Mouse (Mus musculus) embryonic fibroblast, embryonic 13.5 days (primary cell): ENCODE data around the gene Ifitm5. TPM values are rescaled to one million over a fixed set of nuclear protein-coding genes. Genes with fewer than 3 reads are reported as not detected.
"Not testable (repeated sequence)": the region's sequence is repeated elsewhere in the genome, so short reads cannot be mapped to it uniquely, and the experiment has no call there.

Experiments used
- H3K27ac ChIP-seq: 2 replicates; pipeline ENCODE4 v1.5.1; 2012; ENCODE audit warnings: low read length, control low read depth, inconsistent platforms; ENCODE audit not compliant: insufficient read depth
- H3K4me1 ChIP-seq: 2 replicates; pipeline ENCODE4 v1.6.1; 2011; ENCODE audit warnings: low read length; ENCODE audit not compliant: control insufficient read depth, insufficient read depth
- H3K4me3 ChIP-seq: 2 replicates; pipeline ENCODE4 v1.5.1; 2011; ENCODE audit warnings: mild to moderate bottlenecking, control low read depth, low read length; ENCODE audit not compliant: insufficient read depth
- CTCF ChIP-seq: IDR thresholded peaks from 2 replicates; pipeline ENCODE4 v1.5.1; 2011; ENCODE audit warnings: mild to moderate bottlenecking, control low read depth, low read length, moderate library complexity, borderline replicate concordance; ENCODE audit not compliant: insufficient read depth
- POLR2A ChIP-seq: IDR thresholded peaks from 2 replicates; pipeline ENCODE4 v1.6.1; 2011; ENCODE audit warnings: low read depth, mild to moderate bottlenecking, control low read depth, low read length, moderate library complexity
- polyA plus RNA-seq: library from polyadenylated mRNA; stranded (reverse); fragments of >200 nt; gene quantifications from 2 replicates; pipeline ENCODE4 v1.2.4, GENCODE M21; 2011; ENCODE audit warnings: low read depth; ENCODE audit not compliant: missing spikeins, insufficient read length

The Ifitm5 gene
- polyA plus RNA-seq, 1 experiment: 3.0 TPM

DNA sequence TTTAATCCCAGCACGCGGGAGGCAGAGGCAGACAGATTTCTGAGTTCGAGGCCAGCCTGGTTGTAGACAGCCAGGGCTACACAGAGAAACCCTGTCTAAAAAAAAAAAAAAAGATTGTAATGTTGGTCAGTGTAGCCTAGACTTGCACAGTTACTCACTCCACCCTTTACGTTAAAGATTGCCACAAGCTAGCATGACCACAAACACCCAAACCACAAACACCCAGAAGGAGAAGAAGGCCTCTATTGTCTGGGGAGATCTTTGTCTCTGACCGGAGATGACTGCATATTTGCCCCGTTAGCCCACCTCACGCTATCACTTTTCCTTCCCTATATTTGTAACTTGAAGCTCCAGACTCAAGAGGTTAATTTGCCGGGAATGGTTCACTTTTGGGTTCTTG lies 31.6 kb upstream of the Ifitm5 start:
- Histone ChIP-seq H3K4me1 (no peaks in the 10 kb centered on the region; the same call in 1 of the 2 replicates), H3K27ac (no peak overlapping the region), H3K4me3 (no peak overlapping the region)
- no peak for TF ChIP-seq POLR2A
- TF ChIP-seq CTCF: no peak

DNA sequence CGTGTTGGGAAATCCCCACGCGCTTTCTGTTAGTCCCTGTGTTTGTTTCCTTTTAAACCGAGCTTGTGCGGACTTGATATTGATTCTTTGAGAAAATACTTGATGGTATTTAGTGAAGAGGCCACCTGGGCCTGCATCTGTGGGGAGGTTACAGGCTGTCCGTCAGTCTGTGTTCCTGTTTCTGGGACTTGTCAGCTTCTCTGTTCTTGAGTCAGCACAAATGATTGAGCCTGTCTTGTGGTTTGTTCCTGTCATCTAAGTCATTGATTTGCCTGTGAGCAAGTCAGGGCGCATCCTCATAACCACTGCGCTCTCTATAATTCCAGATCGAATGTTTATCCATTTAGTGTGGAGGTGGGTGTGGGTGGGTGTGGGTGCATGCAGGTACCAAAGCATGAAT lies 26.6 kb upstream of the Ifitm5 start:
- H3K27ac ChIP-seq, H3K4me3 ChIP-seq: not testable (repeated sequence)
- H3K4me1 ChIP-seq: peaks cover 17% of the 10 kb centered on the region

DNA sequence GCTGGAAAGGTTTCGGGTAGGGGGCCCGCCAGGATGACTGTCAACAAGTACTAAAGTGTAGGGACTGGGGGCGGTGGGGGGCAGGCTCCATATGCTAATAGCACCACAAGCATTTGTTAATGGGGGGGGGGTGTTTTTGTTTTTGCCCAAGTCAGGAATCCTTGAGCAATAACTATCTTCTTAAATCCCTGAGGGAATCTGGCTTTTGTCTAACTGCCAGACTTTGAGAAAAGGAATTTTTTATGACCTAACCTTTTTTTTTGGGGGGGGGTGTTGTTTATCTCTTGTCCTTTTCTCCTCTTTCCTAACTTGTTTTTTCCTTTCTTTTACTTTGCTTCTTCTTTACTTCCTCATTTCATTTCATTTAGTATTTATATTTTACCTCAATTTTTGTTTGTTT lies 25.4 kb upstream of the Ifitm5 start:
- Histone ChIP-seq H3K4me3 (no peak overlapping the region), H3K4me1 (peaks cover 17% of the 10 kb centered on the region), H3K27ac (no peak overlapping the region)
- no peak for TF ChIP-seq CTCF
- no peak for TF ChIP-seq POLR2A

DNA sequence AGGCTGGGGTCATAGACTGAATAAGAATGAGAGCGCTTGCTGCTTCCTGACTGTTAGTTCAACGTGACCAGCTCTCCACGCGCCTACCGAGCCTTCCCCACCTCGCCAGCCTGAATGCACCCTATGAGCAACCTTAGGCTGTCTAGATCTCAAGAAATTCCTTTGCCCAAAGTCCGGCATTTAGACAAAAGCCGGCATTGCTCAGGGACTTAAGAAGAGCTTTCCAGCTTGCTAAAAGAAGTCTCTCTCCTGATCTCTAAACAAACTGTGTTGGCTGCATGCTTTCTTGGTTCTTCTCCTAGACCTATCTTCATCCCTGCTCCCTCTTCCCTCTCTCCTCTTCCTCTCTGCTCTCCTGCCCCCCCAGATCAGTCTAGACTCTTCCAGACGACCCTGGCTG lies 24.8 kb upstream of the Ifitm5 start:
- no peak overlapping the region for H3K4me3 ChIP-seq
- TF ChIP-seq CTCF: no peak
- no peak for TF ChIP-seq POLR2A
- H3K27ac ChIP-seq: 0 out of 2 replicates have a peak overlapping the region, but pooled peaks have one; percentile 43
- H3K4me1 ChIP-seq: peaks cover 17% of the 10 kb centered on the region

DNA sequence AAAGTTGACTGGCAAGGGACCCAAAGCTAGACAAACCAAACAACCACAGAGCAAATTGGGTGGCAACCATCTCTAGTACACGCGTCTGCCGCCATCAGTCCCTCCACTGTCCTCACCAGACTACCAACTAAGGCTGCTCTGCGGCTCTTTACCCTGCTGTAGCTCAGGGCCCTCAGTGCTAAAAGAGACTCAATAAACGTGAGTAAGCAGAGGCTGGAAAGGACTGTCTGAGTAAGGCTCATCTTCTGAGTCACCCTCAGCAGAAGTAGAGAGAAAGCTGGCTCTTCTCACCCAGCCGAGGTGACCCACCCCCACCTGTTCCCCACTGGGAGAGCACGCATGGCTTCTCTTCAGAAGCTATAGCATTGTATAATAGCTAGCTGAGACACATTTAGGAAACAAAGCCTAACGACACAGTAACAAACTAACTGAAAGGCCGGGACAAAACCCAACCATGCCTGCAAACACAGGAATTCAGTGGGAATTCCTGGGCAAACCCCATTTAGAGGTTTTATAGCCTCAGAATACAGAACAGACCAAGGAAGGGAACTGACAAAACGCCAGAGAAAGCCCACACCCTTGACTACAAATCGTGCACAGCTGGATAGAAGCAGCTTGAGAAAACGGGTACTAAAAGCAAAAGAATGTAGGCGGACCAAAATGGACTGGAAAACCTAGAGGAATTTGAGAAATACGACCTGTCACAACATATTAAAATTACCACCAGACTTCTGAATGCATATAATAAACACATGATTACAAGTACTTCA lies 23.5 kb upstream of the Ifitm5 start:
- H3K4me1 ChIP-seq: peaks cover 17% of the 10 kb centered on the region
- H3K4me3 ChIP-seq: no peak overlapping the region
- H3K27ac ChIP-seq: peak overlapping the region; percentile 81
- TF ChIP-seq POLR2A: no peak
- TF ChIP-seq CTCF: no peak

DNA sequence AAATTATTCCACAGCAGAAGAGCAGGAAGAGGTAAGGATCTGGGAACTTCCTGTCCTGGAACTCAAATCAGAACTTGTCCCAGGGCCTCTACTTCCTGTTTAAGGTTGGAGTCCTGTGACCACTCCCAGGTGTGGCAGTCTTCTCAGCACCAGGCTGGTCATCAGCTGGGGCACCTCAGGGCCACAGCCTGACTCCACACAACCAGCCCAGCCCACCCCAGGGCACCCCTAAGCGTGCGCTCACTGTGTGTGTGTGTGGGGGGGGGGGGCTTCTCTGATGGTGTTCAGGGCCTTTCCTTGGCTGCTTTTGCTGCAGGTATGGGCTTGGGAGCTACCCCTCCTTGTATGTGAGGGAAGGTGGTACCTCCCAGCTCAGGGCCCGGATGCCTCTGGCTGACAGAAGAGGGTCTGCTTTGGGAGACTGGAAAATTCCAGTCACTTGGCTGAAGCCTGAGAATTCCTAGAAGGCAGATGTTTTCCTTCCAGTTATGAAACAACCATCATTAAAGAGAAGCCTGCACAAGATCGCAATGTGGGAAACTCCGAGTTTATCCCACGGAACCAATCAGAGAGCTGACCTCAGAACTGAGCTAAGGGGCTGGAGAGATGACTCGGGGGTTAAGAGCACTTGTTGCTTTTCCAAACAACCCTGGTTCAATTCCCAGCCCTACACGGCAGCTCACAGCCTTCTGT lies 21.5 kb upstream of the Ifitm5 start:
- Histone ChIP-seq H3K4me1 (peaks cover 20% of the 10 kb centered on the region), H3K4me3 (no peak overlapping the region), H3K27ac (no peak overlapping the region)
- TF ChIP-seq CTCF (no peak), POLR2A (no peak)

DNA sequence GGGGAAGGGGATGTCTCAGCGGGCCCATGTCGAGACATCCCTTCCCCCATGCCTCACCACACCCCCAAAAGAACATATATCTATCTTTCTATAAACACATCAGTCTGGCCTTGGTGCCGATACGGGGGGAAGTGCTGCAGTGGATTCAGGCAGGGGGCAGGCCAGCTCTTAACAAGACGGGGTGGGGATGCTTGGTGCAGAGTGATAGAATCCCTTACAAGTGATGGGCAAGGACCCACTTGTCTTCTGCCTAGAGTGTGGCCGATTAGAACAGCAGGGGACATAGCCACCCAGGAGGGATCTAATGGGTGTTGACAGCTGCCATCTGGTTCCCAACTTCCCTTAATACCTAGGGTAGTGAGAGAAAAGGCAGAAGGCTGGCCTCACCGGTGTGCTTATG lies 20.8 kb upstream of the Ifitm5 start:
- H3K4me1 ChIP-seq: peaks cover 20% of the 10 kb centered on the region

DNA sequence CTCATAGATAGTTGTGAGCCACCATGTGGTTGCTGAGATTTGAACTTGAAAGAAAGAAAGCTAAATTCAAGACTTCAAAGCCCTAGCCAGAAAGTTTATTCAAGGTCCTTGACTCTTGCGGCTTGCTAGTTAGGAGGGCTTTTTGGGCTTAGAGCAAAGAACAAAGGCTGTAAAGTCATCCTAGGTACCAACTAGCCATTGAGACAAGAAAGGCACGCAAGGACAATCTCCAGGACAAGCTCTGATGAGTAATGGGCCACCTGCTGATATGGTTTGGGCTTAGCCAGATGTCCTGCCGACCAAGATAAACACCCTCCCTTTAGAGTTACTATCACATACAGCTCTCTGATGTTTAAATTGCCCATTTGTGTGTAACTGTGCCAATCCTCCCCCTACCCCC lies 18.6 kb upstream of the Ifitm5 start:
- not testable (repeated sequence) for H3K27ac ChIP-seq, H3K4me1 ChIP-seq

More for the DNA sequence above, 20.8 kb upstream of the Ifitm5 start:
- TF ChIP-seq POLR2A (no peak), CTCF (no peak)
- no peak overlapping the region for H3K4me3 ChIP-seq
- no peak overlapping the region for H3K27ac ChIP-seq

DNA sequence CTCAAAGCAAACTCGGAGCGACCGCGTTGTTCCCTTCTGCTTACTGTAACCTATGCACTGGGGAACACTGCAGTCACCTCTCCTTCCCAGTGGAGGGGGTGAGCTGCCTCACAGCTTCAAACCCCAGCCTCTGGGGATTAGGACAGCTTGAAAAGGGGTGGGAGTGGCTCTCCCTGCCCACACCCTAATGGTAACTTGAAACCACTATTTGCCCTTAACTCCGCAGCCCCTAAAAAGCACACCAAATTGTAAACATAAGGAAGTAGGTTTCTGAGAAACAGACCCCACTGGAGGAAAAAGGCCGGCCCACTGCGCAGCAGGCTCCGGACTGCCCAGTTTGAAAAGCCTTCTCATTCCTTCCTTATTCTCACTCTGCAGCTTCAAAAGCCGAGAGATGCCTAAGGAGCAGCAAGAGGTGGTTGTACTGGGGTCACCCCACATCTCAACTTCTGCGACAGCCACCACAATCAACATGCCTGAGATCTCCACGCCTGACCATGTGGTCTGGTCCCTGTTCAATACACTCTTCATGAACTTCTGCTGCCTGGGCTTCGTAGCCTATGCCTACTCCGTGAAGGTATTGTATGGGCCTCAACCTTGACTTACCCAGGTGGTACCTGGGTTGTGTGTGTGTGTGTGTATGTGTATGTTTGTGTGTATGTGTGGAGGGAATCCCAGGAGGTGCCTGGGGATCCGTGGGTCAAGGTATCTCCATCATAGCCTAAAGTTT lies 17.9 kb upstream of the Ifitm5 start:
- Histone ChIP-seq H3K27ac (no peak overlapping the region), H3K4me3 (no peak overlapping the region), H3K4me1 (peaks cover 5% of the 10 kb centered on the region; the same call in 1 of the 2 replicates)
- TF ChIP-seq CTCF (no peak), POLR2A (no peak)

More for the DNA sequence above, 18.6 kb upstream of the Ifitm5 start:
- not testable (repeated sequence) for H3K4me3 ChIP-seq

DNA sequence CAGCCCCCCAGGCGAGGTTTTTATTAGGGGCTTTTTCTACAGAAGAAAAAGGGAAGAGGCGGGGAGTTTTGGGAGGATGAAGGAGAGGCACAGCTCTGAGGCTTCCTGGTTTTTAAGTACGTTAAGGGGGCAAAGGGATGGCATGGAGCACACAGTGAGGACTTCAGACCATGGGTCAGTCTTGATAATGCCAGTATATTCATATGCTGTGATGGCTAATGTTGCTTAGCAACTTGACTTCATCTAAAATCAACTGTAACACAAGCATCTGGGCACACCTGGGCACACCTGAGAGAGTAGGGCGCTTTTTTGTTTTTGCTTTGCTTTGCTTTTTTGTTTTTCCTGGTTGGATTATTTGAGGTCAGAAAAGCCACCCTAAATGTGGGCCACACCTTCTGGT lies 16.8 kb upstream of the Ifitm5 start, which contains the start of gene Ifitm1:
Gene Ifitm1, plus strand, starts transcription at position 301 of the 400 bp plus-strand sequence.
- H3K27ac ChIP-seq: no peak within 1 kb of the TSS
- H3K4me1 ChIP-seq: peaks cover 3% of the 10 kb centered on the region; the same call in 1 of the 2 replicates
- TF ChIP-seq CTCF (no peak), POLR2A (no peak)
- H3K4me3 ChIP-seq: no peak within 1 kb of the TSS
